Mouse (Mus musculus): ENCODE measurements around the gene Tns3. TPM values are rescaled to one million over a fixed set of nuclear protein-coding genes. Genes with fewer than 3 reads are reported as not detected.

The Tns3 gene
- total and polyA plus RNA-seq, 3 experiments: not detected

- TF ChIP-seq MYC (IDR thresholded peaks at IDR 0.05; ENCODE audit: low read depth, low read length) (no peak), ETS1 (IDR thresholded peaks at IDR 0.05; ENCODE audit: low read depth, low read length) (no peak)
- Histone ChIP-seq H3K9ac (ENCODE audit: control insufficient read depth, low read depth, low read length, poor library complexity, severe bottlenecking) (no peak overlapping the region), H3K27ac (ENCODE audit: control insufficient read depth, low read depth, low read length) (no peak overlapping the region), H3K79me2 (ENCODE audit: control insufficient read depth, insufficient read depth, low read length, poor library complexity) (no peaks in the 10 kb centered on the region), H3K4me3 (ENCODE audit: control insufficient read depth in 1 of 2, insufficient read depth in 1 of 2, low read depth in 2 of 2, low read length in 2 of 2) (no peak overlapping the region), H3K9me3 (replicated peaks; ENCODE audit: insufficient read depth, low read length) (no peaks in the 10 kb centered on the region), H3K27me3 (ENCODE audit: control insufficient read depth in 1 of 2, insufficient read depth in 2 of 2, low read length in 2 of 2) (no peaks in the 10 kb centered on the region), H3K4me1 (ENCODE audit: control insufficient read depth in 1 of 2, insufficient read depth in 2 of 2, low read length in 2 of 2) (no peaks in the 10 kb centered on the region), H3K36me3 (ENCODE audit: control insufficient read depth in 1 of 2, insufficient read depth in 2 of 2, low read length in 2 of 2) (no peaks in the 10 kb centered on the region)
- DNase-seq (ENCODE audit: low read depth, low spot score): no peak
These were observed 84.5 kb downstream of the Tns3 start for GRCm38 (mm10) chr11:8579789-8580188.

GRCm38 (mm10) chr11:8575217-8576180, 88.8 kb downstream of the Tns3 start:
- no peak for DNase-seq (ENCODE audit: low read depth, low spot score)
- H3K4me3 ChIP-seq (ENCODE audit: control insufficient read depth in 1 of 2, insufficient read depth in 1 of 2, low read depth in 2 of 2, low read length in 2 of 2): no peak overlapping the region
- no peak overlapping the region for H3K9ac ChIP-seq (ENCODE audit: control insufficient read depth, low read depth, low read length, poor library complexity, severe bottlenecking)
- TF ChIP-seq TAL1 (IDR thresholded peaks at IDR 0.05; ENCODE audit: low read length): no peak
- TF ChIP-seq SMC3 (IDR thresholded peaks at IDR 0.05; ENCODE audit: low read depth, low read length): no peak
- no peak for TF ChIP-seq ZMIZ1 (IDR thresholded peaks at IDR 0.05; ENCODE audit: low read depth, low read length)
- no peak for TF ChIP-seq ZC3H11A (IDR thresholded peaks at IDR 0.05; ENCODE audit: low read depth, low read length)
- TF ChIP-seq CHD1 (IDR thresholded peaks at IDR 0.05; ENCODE audit: low read depth, low read length): no peak
- TF ChIP-seq POLR2A (IDR thresholded peaks at IDR 0.05; ENCODE audit: control insufficient read depth in 1 of 2, insufficient read depth in 1 of 2, low read depth in 1 of 2, low read length in 2 of 2, poor library complexity in 1 of 2): no peak
- no peak for TF ChIP-seq MAZ (IDR thresholded peaks at IDR 0.05; ENCODE audit: low read depth, low read length)
- TF ChIP-seq POLR2AphosphoS2 (IDR thresholded peaks at IDR 0.05; ENCODE audit: low read length): no peak
- TF ChIP-seq MAFK (IDR thresholded peaks at IDR 0.05; ENCODE audit: borderline replicate concordance, low read depth, low read length): no peak
- TF ChIP-seq EP300 (IDR thresholded peaks at IDR 0.05; ENCODE audit: low read depth in 1 of 2, low read length in 2 of 2): no peak
- no peak for TF ChIP-seq KAT2A (conservative IDR thresholded peaks at IDR 0.05; ENCODE audit: low read depth, low read length)
- no peak for TF ChIP-seq HCFC1 (IDR thresholded peaks at IDR 0.05; ENCODE audit: low read depth, low read length)
- no peak for TF ChIP-seq GATA1 (IDR thresholded peaks at IDR 0.05; ENCODE audit: low read depth, low read length)
- no peaks in the 10 kb centered on the region for H3K27me3 ChIP-seq (ENCODE audit: control insufficient read depth in 1 of 2, insufficient read depth in 2 of 2, low read length in 2 of 2)
- no peak overlapping the region for H3K27ac ChIP-seq (ENCODE audit: control insufficient read depth, low read depth, low read length)
- H3K4me1 ChIP-seq (ENCODE audit: control insufficient read depth in 1 of 2, insufficient read depth in 2 of 2, low read length in 2 of 2): no peaks in the 10 kb centered on the region
- H3K36me3 ChIP-seq (ENCODE audit: control insufficient read depth in 1 of 2, insufficient read depth in 2 of 2, low read length in 2 of 2): no peaks in the 10 kb centered on the region
- H3K9me3 ChIP-seq (replicated peaks; ENCODE audit: insufficient read depth, low read length): no peaks in the 10 kb centered on the region
- H3K79me2 ChIP-seq (ENCODE audit: control insufficient read depth, insufficient read depth, low read length, poor library complexity): no peaks in the 10 kb centered on the region

Measured in MEL (cell line).